Mouse (Mus musculus) heart, embryonic 11.5 days (tissue): ENCODE measurements at regions not wholly inside any gene's neighbourhood (a gene's known extent, or its start where the extent isn't known, plus 50 kb on each side); places are given as distances from the start of the nearest gene placed in this dataset.
"Not testable (repeated sequence)": the region's sequence is repeated elsewhere in the genome, so short reads cannot be mapped to it uniquely, and the experiment has no call there.

ENCODE experiments used
- ATAC-seq: fragments of 200-750 bp; cut with Nextera tagmentation; replicated peaks from 2 replicates; pipeline ENCODE4 v1.8.0; 2017; ENCODE audit warnings: moderate library complexity; ENCODE audit not compliant: insufficient number of reproducible peaks, low FRiP score, low TSS enrichment
- H3K27ac ChIP-seq: fragments of 300-500 bp; sonication (generic); 2 replicates; pipeline ENCODE4 v1.5.1; 2014; ENCODE audit warnings: mild to moderate bottlenecking, low read depth, low read length
- H3K27me3 ChIP-seq: fragments of 300-500 bp; sonication (generic); 2 replicates; pipeline ENCODE4 v1.6.1; 2014; ENCODE audit warnings: mild to moderate bottlenecking, low read length, mixed read lengths; ENCODE audit not compliant: control insufficient read depth, insufficient read depth
- H3K36me3 ChIP-seq: fragments of 300-500 bp; sonication (generic); 2 replicates; pipeline ENCODE4 v1.6.1; 2014; ENCODE audit warnings: mild to moderate bottlenecking, low read length, moderate library complexity, mixed read lengths; ENCODE audit not compliant: control insufficient read depth, insufficient read depth
- H3K4me1 ChIP-seq: fragments of 300-500 bp; sonication (generic); 2 replicates; pipeline ENCODE4 v1.6.1; 2014; ENCODE audit warnings: low read length; ENCODE audit not compliant: control insufficient read depth, insufficient read depth
- H3K4me2 ChIP-seq: fragments of 300-500 bp; sonication (generic); 2 replicates; pipeline ENCODE4 v1.6.1; 2014; ENCODE audit warnings: mild to moderate bottlenecking, moderate library complexity
- H3K4me3 ChIP-seq: fragments of 300-500 bp; sonication (generic); 2 replicates; pipeline ENCODE4 v1.5.1; 2014; ENCODE audit warnings: low read depth, low read length
- H3K9ac ChIP-seq: fragments of 300-500 bp; sonication (generic); 2 replicates; pipeline ENCODE4 v1.6.1; 2014; ENCODE audit warnings: mild to moderate bottlenecking, low read depth, low read length, moderate library complexity
- H3K9me3 ChIP-seq: fragments of 300-500 bp; sonication (generic); replicated peaks from 2 replicates; pipeline ENCODE4 v1.6.1; 2016; ENCODE audit warnings: low read length; ENCODE audit not compliant: control insufficient read depth
- WGBS: fragments of 180-500 bp; shearing (Covaris S2); extraction: QIAGEN DNeasy Blood & Tissue Kit; methylation state at CpG from one replicate; pipeline ENCODE4 v1.1.7; 2014; ENCODE audit not compliant: insufficient replicate concordance; 5-methylcytosine and 5-hydroxymethylcytosine counted together

DNA sequence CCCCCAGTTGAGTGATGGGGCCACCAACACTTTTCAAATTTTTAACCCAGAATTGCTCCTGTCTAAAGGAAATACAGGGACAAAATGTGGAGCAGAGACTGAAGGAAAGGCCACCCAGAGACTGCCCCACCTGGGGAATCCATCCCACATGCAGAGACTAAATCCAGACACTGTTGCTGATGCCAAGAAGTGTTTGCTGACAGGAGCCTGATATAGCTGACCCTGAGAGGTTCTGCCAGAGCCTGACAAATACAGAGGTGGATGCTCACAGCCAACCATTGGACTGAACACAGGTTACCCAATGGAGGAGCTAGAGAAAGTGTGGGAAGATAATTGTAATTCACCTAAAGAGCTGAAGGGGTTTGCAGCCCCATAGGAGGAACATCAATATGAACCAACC, 126.6 kb upstream of the Nhs start:
- not testable (repeated sequence) for H3K36me3 ChIP-seq, H3K4me1 ChIP-seq, H3K9me3 ChIP-seq, H3K27ac ChIP-seq, H3K4me3 ChIP-seq, H3K4me2 ChIP-seq, ATAC-seq, H3K9ac ChIP-seq, H3K27me3 ChIP-seq

DNA sequence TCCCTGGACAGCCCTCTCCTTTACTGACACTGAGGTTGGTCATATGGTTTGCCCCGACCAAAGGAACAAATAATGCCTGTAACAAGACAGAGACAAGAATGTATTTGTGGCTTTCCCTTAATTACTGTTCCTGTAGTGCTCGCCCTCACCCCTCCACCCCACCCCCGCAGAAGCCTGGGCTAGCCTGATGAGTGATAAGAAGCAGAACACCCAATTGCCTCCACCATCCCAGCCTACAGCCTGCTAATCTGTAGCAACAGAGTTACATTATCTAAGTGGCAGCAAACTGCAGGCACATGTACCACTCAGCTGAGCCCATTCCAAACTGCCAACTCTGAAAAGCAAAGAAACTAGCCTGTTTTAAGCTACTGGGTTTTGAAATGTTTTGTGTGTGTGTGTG, 124.7 kb upstream of the Nhs start:
- H3K9ac ChIP-seq: no peak overlapping the region
- no peaks in the 10 kb centered on the region for H3K9me3 ChIP-seq
- peaks cover 2% of the 10 kb centered on the region; the same call in 1 of the 2 replicates for H3K27me3 ChIP-seq
- H3K36me3 ChIP-seq: no peaks in the 10 kb centered on the region
- no peak overlapping the region for H3K4me2 ChIP-seq
- ATAC-seq: peak; percentile 96
- no peak overlapping the region for H3K4me3 ChIP-seq
- H3K4me1 ChIP-seq: no peaks in the 10 kb centered on the region
- peak overlapping the region; percentile 59; the same call in 1 of the 2 replicates for H3K27ac ChIP-seq
- 17% methylated on average over 3 of the region's 3 CpGs for WGBS

DNA sequence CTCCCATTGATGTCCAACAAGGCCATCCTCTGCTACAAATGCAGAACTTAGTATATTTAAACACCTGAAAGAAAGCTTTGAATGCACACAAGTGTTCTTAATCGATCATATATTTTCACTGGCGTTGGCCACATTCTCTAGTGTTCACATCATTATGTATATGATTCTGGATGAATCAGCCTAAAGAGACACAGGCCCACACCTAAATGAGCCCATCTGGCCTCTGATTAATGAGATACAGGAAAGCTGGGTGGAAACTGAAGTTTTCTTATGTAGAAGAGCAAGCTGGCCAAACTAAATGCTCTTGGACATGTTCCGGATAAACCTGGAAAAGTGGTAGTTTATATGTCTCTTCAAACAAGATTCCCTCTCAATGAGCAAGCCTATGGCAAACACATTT, 123.2 kb upstream of the Nhs start:
- Histone ChIP-seq H3K9me3 (no peaks in the 10 kb centered on the region), H3K4me1 (no peaks in the 10 kb centered on the region), H3K9ac (no peak overlapping the region), H3K27me3 (peaks cover 2% of the 10 kb centered on the region; the same call in 1 of the 2 replicates), H3K36me3 (no peaks in the 10 kb centered on the region), H3K4me3 (no peak overlapping the region), H3K4me2 (no peak overlapping the region), H3K27ac (no peak overlapping the region)
- WGBS: 91% methylated on average over 3 of the region's 3 CpGs
- ATAC-seq: no peak

- H3K9ac ChIP-seq: no peak overlapping the region
- no peak overlapping the region for H3K4me3 ChIP-seq
- H3K4me1 ChIP-seq: no peaks in the 10 kb centered on the region
- no peak overlapping the region for H3K27ac ChIP-seq
- peaks cover 2% of the 10 kb centered on the region; the same call in 1 of the 2 replicates for H3K27me3 ChIP-seq
- no peak overlapping the region for H3K4me2 ChIP-seq
- H3K36me3 ChIP-seq: no peaks in the 10 kb centered on the region
- 56% methylated on average over 14 of the region's 14 CpGs for WGBS
- H3K9me3 ChIP-seq: no peaks in the 10 kb centered on the region
- ATAC-seq: no peak
Observed at GRCm38 (mm10) chrX:162278834-162279708, 119.5 kb upstream of the Nhs start.

- H3K27me3 ChIP-seq: no peaks in the 10 kb centered on the region
- no peaks in the 10 kb centered on the region for H3K36me3 ChIP-seq
- no peak overlapping the region for H3K27ac ChIP-seq
- no peak for ATAC-seq
- H3K4me1 ChIP-seq: no peaks in the 10 kb centered on the region
- H3K4me3 ChIP-seq: no peak overlapping the region
- WGBS: 74% methylated on average over 5 of the region's 5 CpGs
- H3K4me2 ChIP-seq: no peak overlapping the region
- no peak overlapping the region for H3K9ac ChIP-seq
- no peaks in the 10 kb centered on the region for H3K9me3 ChIP-seq
Observed at GRCm38 (mm10) chrX:162274581-162274980, 115.1 kb upstream of the Nhs start.

DNA sequence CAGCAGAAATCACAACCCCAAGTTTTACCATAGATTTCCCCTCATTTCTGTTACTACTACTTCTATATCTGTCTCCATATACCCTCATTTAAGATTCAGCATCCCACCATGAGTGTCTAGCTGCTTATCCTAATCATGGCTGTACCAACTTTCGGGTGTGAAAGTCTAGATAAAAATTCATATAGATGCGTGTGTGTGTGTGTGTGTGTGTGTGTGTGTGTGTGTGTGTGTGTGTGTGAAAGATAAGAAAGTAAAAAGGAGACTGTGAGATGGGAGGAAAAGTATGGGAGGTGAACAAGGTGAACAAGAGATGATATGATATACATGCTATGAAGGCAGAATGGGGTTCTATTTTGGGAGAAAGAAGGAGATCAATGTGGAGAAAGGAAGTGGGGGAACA, 111.7 kb upstream of the Nhs start:
- no peak overlapping the region for H3K4me3 ChIP-seq
- H3K4me2 ChIP-seq: no peak overlapping the region
- H3K9ac ChIP-seq: no peak overlapping the region
- WGBS: 70% methylated on average over 2 of the region's 2 CpGs
- H3K27me3 ChIP-seq: no peaks in the 10 kb centered on the region
- H3K27ac ChIP-seq: no peak overlapping the region
- no peak for ATAC-seq
- no peaks in the 10 kb centered on the region for H3K4me1 ChIP-seq
- H3K36me3 ChIP-seq: no peaks in the 10 kb centered on the region
- H3K9me3 ChIP-seq: no peaks in the 10 kb centered on the region

- 72% methylated on average over 1 of the region's 1 CpGs for WGBS
- H3K36me3 ChIP-seq: no peaks in the 10 kb centered on the region
- H3K27me3 ChIP-seq: no peaks in the 10 kb centered on the region
- H3K9me3 ChIP-seq: no peaks in the 10 kb centered on the region
- no peak overlapping the region for H3K27ac ChIP-seq
- ATAC-seq: no peak
- H3K4me2 ChIP-seq: no peak overlapping the region
- no peak overlapping the region for H3K9ac ChIP-seq
- H3K4me3 ChIP-seq: no peak overlapping the region
- H3K4me1 ChIP-seq: no peaks in the 10 kb centered on the region
Observed at GRCm38 (mm10) chrX:162268918-162269317, 109.4 kb upstream of the Nhs start.

- no peaks in the 10 kb centered on the region for H3K36me3 ChIP-seq
Observed at GRCm38 (mm10) chrX:162268112-162268511, 108.6 kb upstream of the Nhs start.

DNA sequence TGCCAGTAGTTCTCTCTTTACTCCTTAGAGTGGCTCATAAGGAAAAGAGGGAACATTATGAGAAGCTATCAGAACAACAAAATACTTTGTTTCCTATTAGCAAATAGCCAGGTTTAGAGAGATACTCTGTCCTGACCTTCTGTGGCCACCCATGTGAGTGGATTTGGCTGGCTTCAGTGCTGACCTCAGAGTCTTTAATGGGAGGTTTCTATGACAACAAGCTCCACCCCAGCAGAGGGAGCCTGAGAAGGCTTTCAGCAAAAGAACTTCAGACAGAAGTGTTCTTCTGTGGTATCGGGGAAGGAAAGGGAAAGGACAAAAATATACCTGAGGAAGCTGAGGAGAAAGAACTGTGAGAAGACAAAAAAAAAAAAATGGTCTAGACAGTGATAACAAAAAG, 108.1 kb upstream of the Nhs start:
- Histone ChIP-seq H3K4me2 (no peak overlapping the region), H3K27me3 (no peaks in the 10 kb centered on the region), H3K9me3 (no peaks in the 10 kb centered on the region), H3K4me3 (no peak overlapping the region), H3K36me3 (no peaks in the 10 kb centered on the region), H3K27ac (no peak overlapping the region), H3K9ac (no peak overlapping the region), H3K4me1 (no peaks in the 10 kb centered on the region)
- 40% methylated on average over 1 of the region's 1 CpGs for WGBS
- ATAC-seq: no peak

More at GRCm38 (mm10) chrX:162268112-162268511, 108.6 kb upstream of the Nhs start:
- H3K4me1 ChIP-seq: no peaks in the 10 kb centered on the region
- no peak overlapping the region for H3K4me3 ChIP-seq
- no peak for ATAC-seq
- no peak overlapping the region for H3K27ac ChIP-seq
- no peaks in the 10 kb centered on the region for H3K27me3 ChIP-seq
- H3K4me2 ChIP-seq: no peak overlapping the region
- H3K9ac ChIP-seq: no peak overlapping the region
- H3K9me3 ChIP-seq: no peaks in the 10 kb centered on the region
- 73% methylated on average over 5 of the region's 5 CpGs for WGBS
